Mouse (Mus musculus): Measurements from ENCODE around the gene Iqck.

The Iqck gene

DNA sequence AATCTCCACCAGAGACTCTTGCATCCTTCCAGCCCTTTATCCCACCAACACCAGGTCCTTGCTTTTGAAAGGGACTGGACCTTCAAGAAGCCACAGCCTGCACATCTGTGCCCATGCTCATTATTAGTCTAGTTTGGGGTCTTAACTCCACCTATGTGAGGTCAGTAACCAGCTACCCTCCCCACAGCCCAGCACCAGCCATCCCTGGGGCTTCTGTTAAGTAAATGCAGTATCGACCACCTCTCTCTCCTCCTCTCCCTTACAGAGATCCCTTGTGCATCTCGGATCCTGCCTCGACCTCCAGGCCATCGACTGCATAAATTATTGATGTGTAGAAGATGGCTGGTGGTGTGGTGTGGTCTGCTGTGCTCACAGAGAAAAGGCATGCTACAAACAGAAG, 130.8 kb downstream of the Iqck start:
- no peak for DNase-seq (ENCODE audit: low spot score in 2 of 2)

DNA sequence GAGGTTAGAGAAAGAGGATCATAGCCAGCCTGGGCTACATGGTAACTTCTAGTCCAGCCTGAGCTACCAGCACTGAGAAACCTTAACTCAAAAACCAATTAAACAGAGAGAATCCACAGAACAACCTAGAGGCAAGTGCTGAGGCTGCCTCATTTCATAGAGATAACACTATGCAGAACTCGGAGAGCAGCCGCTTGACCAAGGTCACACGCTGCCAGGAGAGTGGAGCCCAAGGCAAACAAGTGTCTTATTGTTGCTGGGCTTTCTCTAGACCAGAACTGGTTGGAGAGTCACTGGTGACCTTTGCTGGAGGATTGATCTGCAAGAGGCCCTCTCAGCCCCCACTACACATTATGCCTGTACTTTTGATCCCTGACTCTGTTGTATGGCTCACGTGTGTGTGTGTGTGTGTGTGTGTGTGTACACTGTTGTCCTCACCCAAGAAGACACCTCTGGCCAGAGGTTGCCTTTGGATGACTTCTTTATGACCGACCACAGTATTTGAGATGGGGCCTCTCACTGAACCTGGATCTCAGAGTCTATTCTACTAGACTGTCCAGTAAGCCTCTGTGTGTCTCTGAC, 133.8 kb downstream of the Iqck start:
- no peak for DNase-seq (ENCODE audit: low spot score in 2 of 2)

DNA sequence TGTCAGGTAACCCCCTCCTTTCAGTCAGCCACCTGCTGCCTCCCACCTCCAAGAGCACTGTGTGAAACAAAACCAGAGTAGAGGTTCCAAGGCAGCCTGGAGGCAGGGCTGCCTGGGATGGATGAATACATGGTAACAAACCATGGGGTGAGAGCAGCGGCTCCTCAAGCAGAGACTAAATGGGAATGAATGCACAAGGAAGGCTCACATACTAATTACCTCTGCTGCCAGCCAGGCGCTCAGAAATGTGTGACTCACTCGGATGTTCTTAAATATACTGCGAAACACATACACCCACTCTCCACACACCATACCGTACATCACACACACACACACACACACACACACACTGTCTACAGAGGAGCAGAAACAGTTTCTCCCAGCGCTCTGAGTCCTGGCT, 134.7 kb downstream of the Iqck start:
- no peak for DNase-seq (ENCODE audit: low spot score in 2 of 2)

DNA sequence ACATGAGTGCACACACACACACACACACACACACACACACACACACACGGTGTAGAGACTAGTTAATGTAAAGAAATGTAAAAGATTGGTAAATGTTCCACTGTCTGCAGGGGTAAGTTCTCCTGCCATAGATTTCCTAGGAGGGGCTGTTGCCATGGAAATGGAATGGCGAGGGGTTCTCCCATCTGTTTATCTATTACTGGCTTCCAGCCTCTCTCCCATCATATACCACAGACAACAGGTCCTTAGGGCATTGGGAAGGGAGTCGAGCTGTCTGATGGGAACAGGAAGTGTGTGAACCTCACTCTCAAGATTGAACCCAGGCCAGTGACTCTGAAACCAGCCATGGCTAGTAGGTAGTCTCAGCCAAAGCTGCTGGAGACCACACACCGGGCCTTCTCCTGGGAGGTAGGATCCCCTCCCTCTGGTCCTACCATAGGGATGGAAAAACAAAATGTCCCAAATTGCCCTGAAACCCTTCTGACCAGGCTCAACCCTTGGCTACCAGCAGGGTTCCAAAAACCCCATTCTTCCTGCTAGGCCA, 135.9 kb downstream of the Iqck start:
- no peak for DNase-seq (ENCODE audit: low spot score in 2 of 2)

GRCm38 (mm10) chr7:118992080-118992560, 136.6 kb downstream of the Iqck start:
- DNase-seq (ENCODE audit: low spot score in 2 of 2), result no peak

- no peak for DNase-seq (ENCODE audit: low spot score in 2 of 2)
These were observed 137.3 kb downstream of the Iqck start for GRCm38 (mm10) chr7:118992623-118993405.

GRCm38 (mm10) chr7:118993597-118994230, 138.2 kb downstream of the Iqck start:
- DNase-seq (ENCODE audit: low spot score in 2 of 2), result no peak

DNA sequence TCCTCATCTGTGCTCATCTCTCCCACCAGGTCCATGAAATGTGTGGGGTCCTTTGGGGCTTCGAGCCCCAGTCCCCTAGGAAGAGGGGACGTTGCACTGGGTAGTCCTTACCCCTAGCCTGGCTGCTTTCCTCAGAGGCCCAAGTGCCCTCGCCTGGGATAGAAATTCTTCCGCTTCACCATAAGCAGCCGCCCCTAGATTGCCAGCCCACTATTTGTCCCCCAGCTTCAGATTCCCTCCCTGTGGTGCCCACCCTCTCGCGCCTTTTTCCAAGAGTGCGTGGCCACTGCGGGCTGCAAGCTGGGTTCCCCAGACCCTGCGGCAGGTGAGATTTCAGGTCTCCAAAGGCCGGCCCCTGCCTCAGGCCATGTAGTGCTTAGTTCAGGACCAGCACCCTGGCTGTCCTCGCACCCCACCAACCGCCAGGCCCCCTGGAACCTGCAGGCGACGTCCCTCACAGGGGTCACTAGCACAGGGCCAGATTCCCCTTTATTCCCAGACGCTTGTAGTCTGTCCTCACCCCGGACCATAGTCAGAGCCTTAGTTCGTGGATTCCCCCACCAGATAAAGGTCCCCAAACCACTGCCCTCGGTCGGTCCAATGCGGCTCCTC, 138.8 kb downstream of the Iqck start:
- peak; percentile 18 for DNase-seq (ENCODE audit: low spot score in 2 of 2)

DNA sequence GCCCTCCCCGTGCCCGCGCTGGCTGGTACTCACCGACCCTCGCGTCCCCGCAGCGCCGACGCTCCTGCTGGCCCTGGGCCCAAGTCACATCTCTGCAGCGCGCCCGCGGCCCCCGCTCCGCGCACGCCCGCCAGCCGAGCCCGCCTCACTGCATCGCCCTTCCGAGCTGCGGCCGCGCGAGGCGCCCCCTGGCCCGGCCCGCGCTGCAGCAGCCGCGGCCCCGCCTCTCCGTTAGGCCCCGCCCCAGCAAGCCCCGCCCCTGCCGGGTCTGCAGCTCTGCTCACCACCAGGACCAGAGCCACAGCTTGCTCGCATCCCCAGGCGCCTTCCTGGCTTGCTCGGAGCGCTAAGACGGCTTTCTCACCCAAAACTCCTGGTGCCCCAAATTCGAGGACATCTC, 139.5 kb downstream of the Iqck start, which contains the start of gene Gprc5b:
Gene Gprc5b (minus strand): TSS at position 205 of the 400 bp plus-strand sequence.
- DNase-seq (ENCODE audit: low spot score in 2 of 2), result peak; percentile 82 to 90

- DNase-seq (ENCODE audit: low spot score in 2 of 2), result no peak
These were observed 140.1 kb downstream of the Iqck start for GRCm38 (mm10) chr7:118995671-118996070.

DNA sequence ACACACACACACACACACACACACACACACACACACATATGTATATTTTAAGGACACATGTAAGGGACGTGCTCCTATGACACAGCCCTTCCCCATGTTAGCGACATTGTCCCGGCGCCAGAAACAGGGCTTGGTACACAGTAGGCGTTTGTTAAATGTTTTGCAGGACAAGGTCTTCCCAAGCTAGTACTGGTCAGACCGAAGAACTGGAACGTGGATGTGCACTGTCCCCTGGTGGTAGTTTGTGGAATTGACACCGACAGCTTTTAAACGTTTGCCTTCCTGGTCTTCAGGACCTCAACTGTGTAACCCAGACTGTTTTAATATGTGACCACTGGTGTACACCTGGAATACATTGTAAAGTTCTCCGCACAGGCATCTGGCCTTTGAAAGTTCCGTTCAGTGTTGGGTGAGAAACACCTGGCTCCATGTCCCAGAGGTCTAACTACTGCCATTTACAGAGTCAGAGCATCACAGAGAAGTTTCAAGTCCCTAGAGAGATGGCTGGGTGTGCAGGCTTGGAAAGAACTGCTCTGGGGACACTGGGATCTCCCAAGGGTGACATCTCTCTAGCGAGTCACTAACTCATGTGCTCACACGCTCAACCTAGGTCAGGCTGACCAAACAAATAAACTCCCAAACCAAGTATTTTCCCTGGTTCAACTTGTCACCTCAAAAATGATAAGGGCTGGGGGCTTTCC, 140.7 kb downstream of the Iqck start:
- peak; percentile 79 to 84 for DNase-seq (ENCODE audit: low spot score in 2 of 2)

DNA sequence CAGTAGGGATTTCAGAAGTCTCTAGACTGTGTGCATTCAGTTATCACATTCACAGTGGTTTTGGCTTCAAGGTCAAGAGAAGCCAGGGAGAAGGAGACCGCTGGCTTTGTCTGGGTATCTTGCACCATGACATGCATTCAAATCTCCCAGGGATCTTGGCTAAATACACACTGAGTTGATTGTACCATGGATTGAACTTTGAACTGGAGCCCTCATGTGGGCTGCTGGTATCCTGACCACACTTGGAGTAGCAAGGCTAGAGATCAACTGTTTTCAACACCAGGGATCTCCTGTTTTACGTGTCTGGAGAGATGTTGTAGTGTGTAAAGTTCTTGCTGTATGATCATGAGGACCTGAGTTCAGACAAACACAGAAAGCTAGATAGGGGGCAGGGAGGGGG, 144.3 kb downstream of the Iqck start:
- no peak for DNase-seq (ENCODE audit: low spot score in 2 of 2)

- no peak for DNase-seq (ENCODE audit: low spot score in 2 of 2)
These were observed 146.4 kb downstream of the Iqck start for GRCm38 (mm10) chr7:119001965-119002364.

GRCm38 (mm10) chr7:119002501-119002900, 146.9 kb downstream of the Iqck start:
- DNase-seq (ENCODE audit: low spot score in 2 of 2), result no peak

DNA sequence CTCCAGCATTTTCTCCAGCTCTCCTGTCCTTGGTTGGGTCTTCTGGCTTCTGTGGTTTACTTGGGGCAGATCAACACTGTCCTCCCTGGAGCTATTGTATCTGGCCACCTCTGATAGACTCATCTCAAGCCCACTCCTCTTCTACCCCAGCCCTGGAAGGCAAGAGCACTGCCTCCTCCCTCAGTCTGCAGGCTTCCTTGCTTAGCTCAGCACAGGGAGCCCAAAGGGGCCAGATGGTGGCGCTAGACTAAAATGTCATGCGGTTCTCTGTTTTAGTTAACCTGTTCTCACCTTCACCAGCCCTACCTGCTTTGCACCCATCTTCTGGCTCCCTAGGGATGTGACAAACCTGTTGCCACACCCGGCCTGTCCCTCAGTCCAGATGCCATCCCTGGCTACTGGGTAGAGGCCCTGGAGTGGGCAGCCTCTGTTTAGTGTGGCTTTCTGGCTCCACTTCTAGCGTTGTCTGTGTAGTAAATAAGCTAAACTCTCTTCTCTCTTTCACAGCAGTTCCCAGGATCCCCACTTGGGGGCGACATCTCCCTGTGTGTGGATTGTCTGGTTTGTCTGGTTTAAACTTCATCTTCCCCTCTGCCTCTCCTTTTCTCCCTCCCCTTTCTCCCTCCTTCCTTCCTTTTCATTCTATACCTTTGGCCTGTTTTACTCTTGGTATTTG, 155.4 kb downstream of the Iqck start:
- peak; percentile 60 to 66 for DNase-seq (ENCODE audit: low spot score in 2 of 2)

- no peak for DNase-seq (ENCODE audit: low spot score in 2 of 2)
These were observed 160.2 kb downstream of the Iqck start for GRCm38 (mm10) chr7:119015736-119016135.

- DNase-seq (ENCODE audit: low spot score in 2 of 2), result peak in 1 of 2 experiments; percentile 7
These were observed 164.0 kb downstream of the Iqck start for GRCm38 (mm10) chr7:119019537-119019936.
